Mouse (Mus musculus) liver, adult 2 months (tissue): Measurements from ENCODE around the gene Ttc9b. TPM values are rescaled to one million over a fixed set of nuclear protein-coding genes. Genes with fewer than 3 reads are reported as not detected.

Source experiments
- DNase-seq: peaks from one replicate; pipeline ENCODE4 v3.0.0-alpha.2; 2011; ENCODE audit warnings: low read depth, low spot score; ENCODE audit errors: extremely low read depth
- H3K27ac ChIP-seq: fragments of 200-500 bp; replicated peaks from 2 replicates; pipeline ENCODE4 v1.5.1; 2012; ENCODE audit warnings: low read depth, mild to moderate bottlenecking, control low read depth, inconsistent platforms, low read length; ENCODE audit not compliant: insufficient read depth
- H3K27me3 ChIP-seq: fragments of 200-500 bp; 2 replicates; pipeline ENCODE4 v1.6.1; 2012; ENCODE audit warnings: mild to moderate bottlenecking, moderate library complexity, low read length, inconsistent platforms; ENCODE audit not compliant: control insufficient read depth, insufficient read depth
- H3K36me3 ChIP-seq: fragments of 200-500 bp; 2 replicates; pipeline ENCODE4 v1.6.1; 2012; ENCODE audit warnings: low read length, inconsistent platforms; ENCODE audit not compliant: control insufficient read depth, insufficient read depth
- H3K4me1 ChIP-seq: fragments of 200-500 bp; 2 replicates; pipeline ENCODE4 v1.6.1; 2011; ENCODE audit warnings: low read length; ENCODE audit not compliant: control insufficient read depth, insufficient read depth
- H3K4me3 ChIP-seq: fragments of 200-500 bp; 2 replicates; pipeline ENCODE4 v1.5.1; 2011; ENCODE audit warnings: low read depth, mild to moderate bottlenecking, control low read depth, low read length, moderate library complexity; ENCODE audit not compliant: insufficient read depth
- H3K79me2 ChIP-seq: fragments of 200-500 bp; 2 replicates; pipeline ENCODE4 v1.6.1; 2012; ENCODE audit warnings: inconsistent platforms, mild to moderate bottlenecking, low read length, moderate library complexity; ENCODE audit not compliant: control insufficient read depth, insufficient read depth
- H3K9ac ChIP-seq: fragments of 200-500 bp; 2 replicates; pipeline ENCODE4 v1.6.1; 2012; ENCODE audit warnings: low read depth, mild to moderate bottlenecking, control low read depth, inconsistent platforms, low read length
- CTCF ChIP-seq: fragments of 200-500 bp; IDR thresholded peaks from 2 replicates; pipeline ENCODE4 v1.5.1; 2011; ENCODE audit warnings: low read depth, low read length, control low read depth
- POLR2A ChIP-seq: fragments of 200-500 bp; IDR thresholded peaks from 2 replicates; pipeline ENCODE4 v1.6.1; 2011; ENCODE audit warnings: low read length, control low read depth; ENCODE audit not compliant: insufficient read depth; ENCODE audit errors: extremely low read depth
- WGBS: fragments of 180-500 bp; shearing (Covaris S2); methylation state at CpG from one replicate; pipeline ENCODE4 v1.1.7; 2018; 5-methylcytosine and 5-hydroxymethylcytosine counted together
- polyA plus RNA-seq: library from polyadenylated mRNA; depleted of rRNA; stranded (reverse); fragments of >200 nt; gene quantifications from 2 replicates; pipeline ENCODE4 v1.2.3, GENCODE M21; 2012; rRNA removed
- total RNA-seq: library from RNA; depleted of rRNA; stranded (reverse); fragments of >200 nt; gene quantifications from 2 replicates; pipeline ENCODE4 v1.2.3, GENCODE M21; 2014; rRNA removed

The Ttc9b gene
- total and polyA plus RNA-seq, 2 experiments: not detected

- Histone ChIP-seq H3K36me3 (no peaks in the 10 kb centered on the region), H3K9ac (no peak overlapping the region), H3K27me3 (no peaks in the 10 kb centered on the region; the same call in 1 of the 2 replicates), H3K4me1 (peaks cover 6% of the 10 kb centered on the region), H3K4me3 (no peak overlapping the region), H3K27ac (no peak overlapping the region), H3K79me2 (no peaks in the 10 kb centered on the region)
- DNase-seq: no peak
- TF ChIP-seq CTCF (no peak), POLR2A (no peak)
- 100% methylated on average over 1 of the region's 1 CpGs for WGBS
These were observed 33.3 kb downstream of the Ttc9b start for GRCm38 (mm10) chr7:27687043-27687442.

DNA sequence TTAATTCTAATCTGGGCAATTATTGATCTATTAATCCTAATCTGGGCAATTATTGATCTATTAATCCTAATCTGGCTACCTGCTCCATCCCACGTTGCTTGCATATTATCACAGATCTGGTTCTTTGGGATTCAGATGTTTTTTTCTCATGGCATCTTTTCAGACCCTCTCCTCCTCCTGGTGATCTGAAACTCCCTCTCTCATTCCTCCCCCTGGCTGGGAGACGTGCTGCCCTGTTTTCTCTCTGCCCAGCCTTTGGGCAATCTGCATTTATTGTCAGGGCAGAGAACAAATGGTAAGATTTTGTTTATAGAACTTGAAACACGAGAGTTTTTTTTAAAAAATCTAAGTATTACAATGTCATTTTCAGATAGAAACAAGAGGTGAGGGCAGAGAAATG lies 34.1 kb downstream of the Ttc9b start:
- TF ChIP-seq POLR2A (no peak), CTCF (no peak)
- DNase-seq: no peak
- no peaks in the 10 kb centered on the region for H3K36me3 ChIP-seq
- H3K9ac ChIP-seq: no peak overlapping the region
- no peaks in the 10 kb centered on the region; the same call in 1 of the 2 replicates for H3K27me3 ChIP-seq
- peaks cover 6% of the 10 kb centered on the region for H3K4me1 ChIP-seq
- H3K79me2 ChIP-seq: no peaks in the 10 kb centered on the region
- H3K4me3 ChIP-seq: no peak overlapping the region
- no peak overlapping the region for H3K27ac ChIP-seq
- WGBS: 67% methylated on average over 3 of the region's 3 CpGs

DNA sequence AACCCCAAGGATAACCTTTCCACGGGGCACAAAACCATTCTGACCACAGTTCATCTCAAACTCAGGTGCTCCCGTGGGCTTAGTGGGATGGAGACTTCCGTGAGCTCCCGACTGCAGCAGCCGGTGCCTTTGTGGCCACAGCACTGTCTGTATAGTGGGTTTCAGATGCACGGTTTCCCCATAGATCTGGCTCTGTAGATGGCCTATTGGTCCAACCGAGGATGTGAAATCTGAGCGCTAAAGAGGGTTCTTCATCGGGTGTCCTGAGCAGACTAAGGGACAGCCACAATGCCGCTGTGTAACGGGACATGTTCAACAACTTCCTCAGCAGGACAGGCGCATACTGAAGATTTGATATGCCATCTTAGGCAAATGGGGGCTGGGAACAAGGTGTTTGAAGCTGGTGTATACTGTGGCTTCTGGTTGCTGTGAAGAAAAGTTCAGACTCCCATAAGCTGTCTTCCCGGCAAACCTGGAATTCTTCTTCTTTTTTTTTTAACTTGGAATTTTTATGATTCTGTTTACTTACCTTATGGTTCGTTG lies 34.6 kb downstream of the Ttc9b start:
- H3K4me3 ChIP-seq: peak overlapping the region; percentile 56; the same call in 1 of the 2 replicates
- DNase-seq: no peak
- H3K27me3 ChIP-seq: no peaks in the 10 kb centered on the region; the same call in 1 of the 2 replicates
- H3K27ac ChIP-seq: no peak overlapping the region
- no peaks in the 10 kb centered on the region for H3K36me3 ChIP-seq
- H3K9ac ChIP-seq: no peak overlapping the region
- H3K4me1 ChIP-seq: peaks cover 6% of the 10 kb centered on the region
- H3K79me2 ChIP-seq: no peaks in the 10 kb centered on the region
- WGBS: 38% methylated on average over 14 of the region's 14 CpGs
- TF ChIP-seq POLR2A (no peak), CTCF (no peak)

GRCm38 (mm10) chr7:27688815-27689612 lies 35.3 kb downstream of the Ttc9b start, which contains the start of gene Zfp607b:
Gene Zfp607b, plus strand, starts transcription at chr7:27689340.
- WGBS: 1% methylated on average over 19 of the region's 19 CpGs
- Histone ChIP-seq H3K36me3 (no peaks in the 10 kb centered on the region), H3K4me3 (peak within 1 kb of the TSS; percentile 56), H3K9ac (peak within 1 kb of the TSS; percentile 71), H3K79me2 (no peaks in the 10 kb centered on the region), H3K27ac (peak within 1 kb of the TSS; percentile 73), H3K27me3 (no peaks in the 10 kb centered on the region), H3K4me1 (peaks cover 6% of the 10 kb centered on the region)
- TF ChIP-seq POLR2A (0 out of 2 replicates have a peak, but pooled peaks have one; percentile 5), CTCF (no peak)
- peak; percentile 100 for DNase-seq

DNA sequence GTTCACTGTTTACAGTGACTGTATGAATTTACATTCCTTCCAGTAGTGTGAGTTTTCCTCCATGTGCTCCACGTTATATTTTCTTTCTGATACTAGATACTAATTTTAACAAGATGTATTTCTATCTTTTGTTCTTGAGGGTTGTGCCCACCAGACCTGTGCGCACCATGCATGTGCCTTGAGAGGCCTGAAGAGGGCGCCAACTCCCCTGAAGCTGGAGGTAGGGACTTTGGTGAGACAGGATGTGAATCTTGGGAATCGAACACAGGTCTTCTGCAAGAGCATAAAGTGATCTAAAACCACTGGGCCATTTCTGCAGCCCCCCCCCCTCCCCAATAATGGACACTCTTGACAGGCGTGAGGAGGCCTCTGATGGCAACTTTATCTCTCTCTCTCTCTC lies 37.4 kb downstream of the Ttc9b start:
- H3K79me2 ChIP-seq: no peaks in the 10 kb centered on the region
- WGBS: 47% methylated on average over 5 of the region's 5 CpGs
- peak; percentile 18 for DNase-seq
- H3K27me3 ChIP-seq: no peaks in the 10 kb centered on the region
- H3K27ac ChIP-seq: no peak overlapping the region
- no peak overlapping the region for H3K9ac ChIP-seq
- H3K4me3 ChIP-seq: no peak overlapping the region
- no peaks in the 10 kb centered on the region for H3K36me3 ChIP-seq
- TF ChIP-seq CTCF (peak; percentile 81), POLR2A (no peak)
- H3K4me1 ChIP-seq: peaks cover 6% of the 10 kb centered on the region

GRCm38 (mm10) chr7:27696711-27697110 lies 43.0 kb downstream of the Ttc9b start:
- Histone ChIP-seq H3K27ac (no peak overlapping the region), H3K9ac (no peak overlapping the region), H3K4me1 (no peaks in the 10 kb centered on the region), H3K27me3 (no peaks in the 10 kb centered on the region), H3K4me3 (no peak overlapping the region), H3K79me2 (no peaks in the 10 kb centered on the region), H3K36me3 (no peaks in the 10 kb centered on the region)
- 65% methylated on average over 3 of the region's 3 CpGs for WGBS
- DNase-seq: no peak
- TF ChIP-seq CTCF (no peak), POLR2A (no peak)

Other genes starting within 250 kb of the Ttc9b start
- gene Sptbn4, start 206.2 kb upstream of the Ttc9b start, total RNA-seq: under 0.01 TPM in 1 of 2 replicates, not detected in the other
- gene Sptbn4, start 206.2 kb upstream of the Ttc9b start, polyA plus RNA-seq: 0.06 TPM in 1 of 2 replicates, not detected in the other
- gene Blvrb, start 205.9 kb upstream of the Ttc9b start, total RNA-seq: 142 and 148 TPM in 2 replicates
- 268 and 304 TPM in 2 replicates for gene Blvrb, start 205.9 kb upstream of the Ttc9b start, polyA plus RNA-seq
- gene Sertad3, start 180.1 kb upstream of the Ttc9b start, total RNA-seq: 3.5 and 4.6 TPM in 2 replicates
- 6.9 and 8.3 TPM in 2 replicates for gene Sertad3, start 180.1 kb upstream of the Ttc9b start, polyA plus RNA-seq
- 7.7 and 9.5 TPM in 2 replicates for gene Sertad1, start 167.0 kb upstream of the Ttc9b start, total RNA-seq
- 8.8 and 11.6 TPM in 2 replicates for gene Sertad1, start 167.0 kb upstream of the Ttc9b start, polyA plus RNA-seq
- 0.07 TPM in 1 of 2 replicates, not detected in the other for gene Prx, start 154.6 kb upstream of the Ttc9b start, total RNA-seq
- 0.05 and 0.07 TPM in 2 replicates for gene Prx, start 154.6 kb upstream of the Ttc9b start, polyA plus RNA-seq
- gene Hipk4, start 130.6 kb upstream of the Ttc9b start, total RNA-seq: not detected in 2 replicates
- gene Hipk4, start 130.6 kb upstream of the Ttc9b start, polyA plus RNA-seq: not detected in 2 replicates
- 8.3 and 12.4 TPM in 2 replicates for gene Pld3, start 100.7 kb upstream of the Ttc9b start, total RNA-seq
- 33.0 and 37.4 TPM in 2 replicates for gene Pld3, start 100.7 kb upstream of the Ttc9b start, polyA plus RNA-seq
- 1.2 and 2.7 TPM in 2 replicates for gene 2310022A10Rik, start 100.7 kb upstream of the Ttc9b start, total RNA-seq
- gene 2310022A10Rik, start 100.7 kb upstream of the Ttc9b start, polyA plus RNA-seq: 8.5 and 9.0 TPM in 2 replicates
- gene Akt2, start 62.4 kb upstream of the Ttc9b start, total RNA-seq: 57.1 and 65.5 TPM in 2 replicates
- 78.1 and 81.3 TPM in 2 replicates for gene Akt2, start 62.4 kb upstream of the Ttc9b start, polyA plus RNA-seq
- gene Map3k10, start 20.7 kb downstream of the Ttc9b start, total RNA-seq: 10.0 and 10.6 TPM in 2 replicates
- 20.1 and 21.5 TPM in 2 replicates for gene Map3k10, start 20.7 kb downstream of the Ttc9b start, polyA plus RNA-seq
- gene Zfp607b, start 35.4 kb downstream of the Ttc9b start, total RNA-seq: 0.27 and 0.28 TPM in 2 replicates
- gene Zfp607b, start 35.4 kb downstream of the Ttc9b start, polyA plus RNA-seq: 0.05 and 0.40 TPM in 2 replicates
- 5.8 and 6.1 TPM in 2 replicates for gene Zfp60, start 77.5 kb downstream of the Ttc9b start, total RNA-seq
- 0.83 and 1.1 TPM in 2 replicates for gene Zfp60, start 77.5 kb downstream of the Ttc9b start, polyA plus RNA-seq
- gene Zfp626, start 153.3 kb downstream of the Ttc9b start, total RNA-seq: 3.2 and 3.4 TPM in 2 replicates
- 0.26 and 0.35 TPM in 2 replicates for gene Zfp626, start 153.3 kb downstream of the Ttc9b start, polyA plus RNA-seq
- gene Zfp59, start 184.7 kb downstream of the Ttc9b start, total RNA-seq: 2.5 TPM in 2 replicates
- 0.27 and 0.31 TPM in 2 replicates for gene Zfp59, start 184.7 kb downstream of the Ttc9b start, polyA plus RNA-seq
- gene Zfp607a, start 203.6 kb downstream of the Ttc9b start, total RNA-seq: 1.9 and 2.6 TPM in 2 replicates
- gene Zfp607a, start 203.6 kb downstream of the Ttc9b start, polyA plus RNA-seq: 0.30 and 0.33 TPM in 2 replicates